Mouse (Mus musculus) testis, adult 2 months (tissue): ENCODE results near the gene Ces2b.

ENCODE experiments used
- CTCF ChIP-seq: fragments of 200-500 bp; IDR thresholded peaks from 2 replicates; pipeline ENCODE4 v1.5.1; 2012; ENCODE audit warnings: low read depth, mild to moderate bottlenecking, inconsistent platforms, low read length, moderate library complexity; ENCODE audit not compliant: control insufficient read depth, insufficient read depth, insufficient replicate concordance
- POLR2A ChIP-seq: fragments of 200-500 bp; IDR thresholded peaks from 2 replicates; pipeline ENCODE4 v1.6.1; 2012; ENCODE audit warnings: low read depth, mild to moderate bottlenecking, inconsistent platforms, low read length, moderate library complexity; ENCODE audit not compliant: control insufficient read depth

DNA sequence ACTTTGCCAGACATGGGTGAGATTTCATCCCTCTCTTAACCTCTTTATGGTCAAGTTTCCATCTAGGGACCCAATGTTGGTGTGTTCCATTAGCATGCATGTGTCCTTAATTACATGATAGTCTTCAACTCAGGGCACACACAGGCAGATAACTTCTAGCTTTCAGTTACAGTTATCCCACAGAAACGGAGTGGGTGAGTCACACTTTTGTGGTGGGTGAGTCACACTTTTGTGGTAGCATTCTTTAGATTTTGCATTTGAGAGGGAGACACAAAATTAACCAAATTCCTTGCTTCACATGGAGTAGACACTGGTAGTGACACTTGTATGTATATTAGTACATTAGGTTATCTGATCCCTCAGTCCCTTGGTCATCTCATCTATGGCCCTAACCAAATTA, 44.3 kb upstream of the Ces2b start:
- TF ChIP-seq CTCF (no peak), POLR2A (no peak)
